Mouse (Mus musculus): Measurements from ENCODE around the gene Rexo2.

Rexo2 gene

GRCm38 (mm10) chr9:48474367-48474766 lies 6.1 kb downstream of the Rexo2 start:
- intact Hi-C loops (cut with DNase I) = no loop called here

GRCm38 (mm10) chr9:48473131-48473530 lies 7.3 kb downstream of the Rexo2 start:
- intact Hi-C loops (cut with DNase I) = no loop called here

- intact Hi-C loops (cut with DNase I) = no loop called here
Observed at GRCm38 (mm10) chr9:48472441-48473025, 7.9 kb downstream of the Rexo2 start.

- intact Hi-C loops (cut with DNase I) = loop anchor here (2.0 kb wide), 1 partner anchor 93 kb away; no protein-coding TSS in a partner anchor
Observed at GRCm38 (mm10) chr9:48467471-48467870, 13.0 kb downstream of the Rexo2 start.

- intact Hi-C loops (cut with DNase I) = loop anchor here (2.0 kb wide), 1 partner anchor 94 kb away; no protein-coding TSS in a partner anchor
Observed at GRCm38 (mm10) chr9:48466804-48467203, 13.6 kb downstream of the Rexo2 start.

GRCm38 (mm10) chr9:48465671-48466070 lies 14.8 kb downstream of the Rexo2 start:
- intact Hi-C loops (cut with DNase I) = loop anchor here (2.0 kb wide), 1 partner anchor 95 kb away; no protein-coding TSS in a partner anchor

- intact Hi-C loops (cut with DNase I) = no loop called here
Observed at GRCm38 (mm10) chr9:48461545-48461944, 18.9 kb downstream of the Rexo2 start.

- intact Hi-C loops (cut with DNase I) = no loop called here
Observed at GRCm38 (mm10) chr9:48460720-48461119, 19.7 kb downstream of the Rexo2 start.

- intact Hi-C loops (cut with DNase I) = no loop called here
Observed at GRCm38 (mm10) chr9:48459391-48459790, 21.0 kb downstream of the Rexo2 start.

- intact Hi-C loops (cut with DNase I) = no loop called here
Observed at GRCm38 (mm10) chr9:48458879-48459278, 21.5 kb downstream of the Rexo2 start.

GRCm38 (mm10) chr9:48455961-48456360 lies 24.5 kb downstream of the Rexo2 start:
- intact Hi-C loops (cut with DNase I) = no loop called here

GRCm38 (mm10) chr9:48450066-48450465 lies 30.4 kb downstream of the Rexo2 start:
- intact Hi-C loops (cut with DNase I) = no loop called here

- intact Hi-C loops (cut with DNase I) = no loop called here
Observed at GRCm38 (mm10) chr9:48447783-48448209, 32.6 kb downstream of the Rexo2 start.

GRCm38 (mm10) chr9:48444821-48445220 lies 35.6 kb downstream of the Rexo2 start:
- intact Hi-C loops (cut with DNase I) = no loop called here

GRCm38 (mm10) chr9:48443873-48444272 lies 36.5 kb downstream of the Rexo2 start:
- intact Hi-C loops (cut with DNase I) = no loop called here

- intact Hi-C loops (cut with DNase I) = no loop called here
Observed at GRCm38 (mm10) chr9:48432449-48432848, 48.0 kb downstream of the Rexo2 start.

- intact Hi-C loops (cut with DNase I) = no loop called here
Observed at GRCm38 (mm10) chr9:48427176-48427575, 53.2 kb downstream of the Rexo2 start.

- intact Hi-C loops (cut with DNase I) = no loop called here
Observed at GRCm38 (mm10) chr9:48423256-48423655, 57.2 kb downstream of the Rexo2 start.

GRCm38 (mm10) chr9:48422382-48422781 lies 58.0 kb downstream of the Rexo2 start:
- intact Hi-C loops (cut with DNase I) = no loop called here

- intact Hi-C loops (cut with DNase I) = no loop called here
Observed at GRCm38 (mm10) chr9:48421561-48421960, 58.9 kb downstream of the Rexo2 start.

GRCm38 (mm10) chr9:48421029-48421428 lies 59.4 kb downstream of the Rexo2 start:
- intact Hi-C loops (cut with DNase I) = no loop called here

- intact Hi-C loops (cut with DNase I) = no loop called here
Observed at GRCm38 (mm10) chr9:48420437-48420836, 60.0 kb downstream of the Rexo2 start.

GRCm38 (mm10) chr9:48418829-48419228 lies 61.6 kb downstream of the Rexo2 start:
- intact Hi-C loops (cut with DNase I) = no loop called here

Measured in adrenal gland (tissue).